Mouse (Mus musculus): ENCODE results near the gene Zbed3.

GRCm38 (mm10) chr13:95363440-95363839 lies 40.0 kb downstream of the Zbed3 start:
- TF ChIP-seq CTCF (IDR thresholded peaks at IDR 0.05; ENCODE audit: low read depth, low read length) (no peak), POLR2A (IDR thresholded peaks at IDR 0.05; ENCODE audit: borderline replicate concordance, low read depth, low read length) (no peak)

All from bone marrow macrophage, adult 2 months (primary cell).